Mouse (Mus musculus): ENCODE measurements at regions not wholly inside any gene's neighbourhood (a gene's known extent, or its start where the extent isn't known, plus 50 kb on each side); places are given as distances from the start of the nearest gene placed in this dataset.
"Not testable (repeated sequence)": the region's sequence is repeated elsewhere in the genome, so short reads cannot be mapped to it uniquely, and the experiment has no call there.

DNA sequence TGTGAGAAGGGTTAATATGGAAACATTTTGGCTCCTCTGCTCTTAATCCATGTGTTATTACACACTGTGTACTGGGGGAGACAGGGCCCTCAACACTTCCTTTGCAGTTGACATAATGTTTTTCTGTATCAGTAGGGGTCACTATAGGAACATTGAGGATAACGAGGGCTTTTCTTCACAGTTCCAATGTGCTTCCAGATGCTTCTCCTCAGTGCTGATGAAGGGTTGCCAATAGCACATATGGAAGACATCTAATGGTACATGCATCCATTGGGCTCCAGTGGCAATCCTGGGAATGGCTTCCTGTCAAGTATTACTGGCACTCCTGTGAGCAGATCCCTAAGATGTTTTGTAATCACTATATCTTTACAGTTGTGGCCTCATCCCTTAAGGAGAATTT is 62.1 kb downstream of the Naa11 start:
- DNase-seq (ENCODE audit: low spot score): peak; percentile 6

GRCm38 (mm10) chr5:97325831-97326230 is 66.3 kb downstream of the Naa11 start:
- DNase-seq (ENCODE audit: low spot score): no peak

GRCm38 (mm10) chr5:97323873-97324272 is 68.3 kb downstream of the Naa11 start:
- DNase-seq (ENCODE audit: low spot score): no peak

DNA sequence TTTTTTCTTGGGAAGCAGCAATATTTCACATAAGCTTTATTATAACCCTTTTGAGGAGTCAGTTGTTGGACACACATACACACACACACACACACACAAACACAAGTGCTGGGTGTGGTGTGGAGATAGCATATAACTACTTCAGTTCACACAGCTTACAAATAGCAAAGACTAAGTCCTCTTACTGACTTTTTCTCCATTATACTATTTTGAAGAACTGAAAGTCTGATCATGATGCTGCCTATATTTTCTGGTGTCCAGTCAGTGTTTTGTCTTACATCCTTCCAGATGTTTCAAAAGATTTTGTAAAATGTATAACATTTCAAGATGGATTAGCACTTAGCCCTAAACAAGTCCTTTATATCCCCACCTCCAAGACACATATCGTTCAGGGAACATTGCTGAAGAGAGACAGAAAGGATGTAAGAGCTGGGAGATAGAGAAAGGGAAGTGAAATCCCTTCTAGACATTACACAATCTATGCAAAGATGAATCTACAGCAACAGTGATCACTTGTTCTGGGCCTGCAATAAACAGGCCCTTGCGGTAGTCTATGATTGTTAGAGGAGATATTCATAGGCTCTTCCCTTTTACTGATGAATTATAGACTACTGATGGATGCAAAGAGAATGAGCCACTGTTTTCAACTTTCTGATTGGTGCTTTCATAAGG is 72.2 kb downstream of the Naa11 start:
- DNase-seq (ENCODE audit: low spot score): no peak

DNA sequence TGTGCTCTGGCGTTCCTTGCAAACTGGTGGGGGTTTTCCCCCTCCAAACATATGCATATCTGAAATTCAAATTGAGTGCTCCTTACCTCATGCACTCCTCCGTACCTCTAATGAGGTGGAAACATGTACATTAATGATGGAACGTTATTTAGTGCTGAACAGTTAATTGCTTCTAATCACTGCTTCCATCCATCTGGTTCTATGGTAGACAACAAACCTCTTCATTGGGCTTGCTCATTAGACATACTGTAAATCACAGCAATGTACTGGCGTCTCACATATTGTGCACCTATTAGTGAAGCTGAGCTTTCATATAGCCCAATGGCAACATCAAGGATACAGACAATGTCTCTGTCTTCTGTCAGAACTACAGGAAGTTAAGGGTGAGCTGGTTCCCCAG is 85.3 kb downstream of the Naa11 start:
- DNase-seq (ENCODE audit: low spot score): no peak

DNA sequence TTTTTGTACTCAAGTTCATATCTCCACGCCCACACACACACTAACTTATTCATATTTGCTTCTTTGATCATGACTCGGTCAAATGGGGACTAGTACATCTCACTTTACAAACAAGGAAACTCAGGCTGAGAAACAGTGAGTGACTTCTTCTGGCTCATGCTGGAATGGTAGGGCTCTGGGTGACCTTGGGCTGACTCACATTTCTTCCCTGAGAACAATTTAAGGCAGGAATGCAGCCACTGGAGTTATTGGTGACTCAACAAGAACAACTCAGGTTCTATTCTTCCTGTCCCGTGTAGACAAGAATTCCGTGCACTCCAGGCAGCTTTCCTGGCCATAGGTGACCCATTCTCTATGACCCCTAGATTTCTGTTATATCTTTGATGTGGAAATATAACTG is 87.3 kb downstream of the Naa11 start:
- DNase-seq (ENCODE audit: low spot score): no peak

DNA sequence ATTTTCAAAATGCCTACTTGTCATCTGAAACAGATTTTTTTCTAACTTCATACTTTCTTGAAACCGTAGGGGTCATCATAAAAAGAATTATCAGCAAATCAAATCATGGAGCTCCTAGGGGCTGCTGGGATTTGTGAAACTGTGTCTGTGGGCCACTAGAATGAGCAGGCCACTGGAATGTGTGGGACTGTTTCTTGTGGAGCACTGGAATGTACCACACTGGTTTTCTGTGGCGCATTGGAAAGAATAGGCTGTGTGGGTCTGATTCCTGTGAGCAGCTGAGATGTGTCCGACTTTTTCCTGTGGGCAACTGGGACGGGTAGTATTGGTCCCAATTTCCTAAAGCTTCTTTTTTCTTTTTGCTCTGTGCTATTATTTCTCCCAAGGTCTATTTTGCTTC is 90.6 kb downstream of the Naa11 start:
- DNase-seq (ENCODE audit: low spot score): no peak

- no peak for DNase-seq (ENCODE audit: low spot score)
Measured at GRCm38 (mm10) chr5:97300861-97301260, 91.3 kb downstream of the Naa11 start.

DNA sequence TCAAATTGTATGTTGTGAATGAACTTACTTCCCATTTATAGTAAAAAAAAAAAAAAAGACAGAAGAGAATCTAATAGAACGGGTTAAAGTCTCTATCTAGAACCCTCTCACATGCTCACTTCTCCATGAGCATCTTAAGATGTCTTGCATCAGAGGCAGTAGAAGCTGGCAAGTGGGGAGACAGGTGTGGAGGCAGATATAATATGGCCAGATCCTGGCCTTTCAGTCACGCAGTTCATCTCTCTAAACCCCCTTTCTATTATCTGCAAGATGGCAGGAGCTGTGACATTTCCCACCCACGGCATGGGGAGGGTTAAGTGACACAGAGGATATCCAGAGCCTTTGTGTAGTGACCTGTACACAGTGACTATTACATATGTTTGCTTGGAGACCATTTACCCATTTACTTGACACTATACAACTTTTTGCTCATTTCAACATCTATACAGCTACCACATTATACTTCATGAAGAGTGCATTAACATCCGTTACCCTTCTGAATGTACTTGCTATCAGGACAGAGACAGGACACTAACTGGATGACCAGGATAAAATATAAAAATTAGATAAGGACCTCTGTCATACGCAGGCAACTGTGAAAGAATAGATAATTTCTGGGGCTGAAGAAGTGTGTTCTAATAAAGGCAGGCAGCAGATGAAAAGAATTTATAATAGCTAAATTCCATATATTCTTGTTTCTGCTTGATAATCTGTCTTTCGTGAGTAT is 91.9 kb downstream of the Naa11 start:
- DNase-seq (ENCODE audit: low spot score): no peak

DNA sequence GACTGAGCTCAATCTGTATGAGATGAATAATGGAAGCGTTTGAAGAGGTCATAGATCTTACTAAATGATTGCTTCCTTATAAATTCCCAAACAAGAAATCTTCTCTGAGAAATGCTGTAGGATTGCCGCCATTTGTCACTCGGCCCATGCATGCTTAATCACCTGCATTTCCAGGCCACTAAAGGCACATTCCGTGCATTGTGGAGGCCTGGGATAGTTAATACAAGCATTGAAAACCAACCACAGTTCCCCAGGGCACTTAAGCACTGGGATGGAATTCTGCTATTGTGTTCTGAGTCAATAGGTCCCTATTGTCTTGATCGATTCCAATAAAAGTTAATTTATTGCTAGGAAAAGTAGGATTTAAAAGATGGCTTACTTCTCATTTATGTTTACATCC is 92.5 kb downstream of the Naa11 start:
- no peak for DNase-seq (ENCODE audit: low spot score)

DNA sequence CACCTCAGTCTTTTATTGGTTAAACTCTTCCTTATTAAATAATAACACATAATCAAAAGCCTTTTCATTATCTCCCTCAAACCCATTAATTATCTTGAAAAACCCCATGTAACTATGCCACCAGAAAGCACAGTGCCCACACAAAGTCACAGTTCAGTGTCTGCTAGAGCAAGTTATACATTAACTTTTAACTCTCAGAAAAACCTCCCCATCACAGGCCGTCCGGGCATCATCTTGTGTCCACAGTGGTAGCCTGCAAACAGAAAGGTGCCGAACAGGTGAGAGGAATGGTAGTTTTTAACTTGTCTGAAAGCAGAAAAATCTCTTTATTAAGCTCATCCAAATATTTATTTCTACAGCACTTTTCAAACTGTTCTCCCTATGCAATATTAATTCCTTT is 96.0 kb downstream of the Naa11 start:
- no peak for DNase-seq (ENCODE audit: low spot score)

DNA sequence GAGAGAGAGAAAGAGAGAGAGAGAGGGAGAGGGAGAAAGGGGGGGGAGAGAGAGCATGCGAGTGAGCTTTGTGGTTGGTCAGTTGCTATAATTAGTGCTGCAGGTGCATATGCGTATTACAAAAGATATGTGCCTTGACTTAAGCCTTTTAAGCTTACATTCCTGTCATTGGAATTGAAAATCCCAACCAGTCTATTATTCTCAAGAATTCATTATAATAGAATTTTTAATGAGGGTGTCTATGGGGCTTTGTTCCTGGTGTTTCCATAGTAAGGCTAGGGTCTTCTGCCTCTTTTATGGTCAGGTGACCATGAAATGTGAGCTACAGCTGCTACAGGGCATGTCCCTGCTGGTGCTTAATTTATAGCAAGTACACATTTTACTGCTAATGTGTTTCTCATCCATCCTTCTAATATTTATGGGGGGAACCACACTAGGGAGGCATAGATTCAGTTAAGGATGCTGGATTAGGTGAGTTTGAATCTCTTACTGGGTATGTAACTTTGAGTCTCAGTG is 102.0 kb downstream of the Naa11 start:
- DNase-seq (ENCODE audit: low spot score): no peak

- no peak for DNase-seq (ENCODE audit: low spot score)
Measured at GRCm38 (mm10) chr5:97289401-97290165, 102.6 kb downstream of the Naa11 start.

DNA sequence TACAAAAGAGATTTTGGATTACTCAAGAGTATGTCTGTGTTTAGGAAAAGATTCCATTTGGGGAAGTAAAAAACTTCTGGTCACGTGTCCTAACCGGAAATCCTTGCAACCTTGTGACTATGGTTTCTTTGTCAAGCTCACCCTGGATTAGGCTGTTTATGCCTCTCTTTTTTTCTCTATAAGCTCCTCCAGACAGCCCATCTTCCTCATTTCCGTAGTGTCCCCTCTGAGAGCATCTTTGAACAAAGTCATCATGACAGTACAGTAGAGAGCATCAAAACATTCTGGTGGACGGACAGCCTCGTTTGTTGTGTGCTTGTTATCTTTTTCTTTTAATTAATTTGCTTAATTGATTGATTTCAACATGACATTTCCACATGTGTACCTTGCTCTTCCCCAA is 112.7 kb downstream of the Naa11 start:
- DNase-seq (ENCODE audit: low spot score): no peak

DNA sequence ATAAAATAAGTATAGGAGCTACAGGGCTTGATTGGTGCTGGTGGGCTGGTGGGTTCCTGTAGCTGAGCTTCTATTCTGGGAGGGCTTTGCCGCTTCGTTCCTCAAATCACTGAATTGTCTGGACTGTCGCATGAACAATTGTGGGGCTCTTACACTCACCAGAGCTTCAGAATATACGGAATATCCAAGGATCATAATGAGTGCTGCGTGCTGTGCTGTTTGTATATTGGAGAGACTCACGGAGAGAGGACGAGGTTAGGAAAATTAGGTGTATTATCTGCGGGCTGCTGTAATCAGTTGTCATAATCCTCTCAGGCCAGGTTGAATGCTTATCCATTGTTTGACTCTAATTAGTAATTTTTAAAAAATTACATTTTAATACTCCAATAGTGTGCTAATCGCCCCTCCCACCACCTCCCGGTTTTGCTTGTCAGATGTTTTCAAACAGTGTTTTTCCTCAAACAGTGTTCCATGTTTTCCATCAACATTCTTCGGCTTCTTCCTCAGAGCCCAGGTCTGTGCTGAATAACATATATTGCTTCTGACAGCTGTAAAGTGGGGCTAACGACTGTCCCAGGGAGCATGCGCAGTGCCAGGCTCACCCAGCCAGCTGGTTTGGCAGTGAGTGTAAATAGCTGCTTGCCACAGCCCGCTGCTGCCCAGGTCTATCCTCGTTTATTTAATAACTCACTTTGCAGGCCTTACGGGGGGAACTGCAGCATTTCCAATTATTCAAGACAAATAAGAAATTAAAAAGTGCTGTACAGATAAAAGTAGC is 114.2 kb downstream of the Naa11 start:
- DNase-seq (ENCODE audit: low spot score): no peak

GRCm38 (mm10) chr5:97276724-97277123 is 115.5 kb downstream of the Naa11 start:
- DNase-seq (ENCODE audit: low spot score): no peak

- not testable (repeated sequence) for DNase-seq (ENCODE audit: low spot score)
Measured at GRCm38 (mm10) chr5:97264666-97265065, 127.5 kb downstream of the Naa11 start.

DNA sequence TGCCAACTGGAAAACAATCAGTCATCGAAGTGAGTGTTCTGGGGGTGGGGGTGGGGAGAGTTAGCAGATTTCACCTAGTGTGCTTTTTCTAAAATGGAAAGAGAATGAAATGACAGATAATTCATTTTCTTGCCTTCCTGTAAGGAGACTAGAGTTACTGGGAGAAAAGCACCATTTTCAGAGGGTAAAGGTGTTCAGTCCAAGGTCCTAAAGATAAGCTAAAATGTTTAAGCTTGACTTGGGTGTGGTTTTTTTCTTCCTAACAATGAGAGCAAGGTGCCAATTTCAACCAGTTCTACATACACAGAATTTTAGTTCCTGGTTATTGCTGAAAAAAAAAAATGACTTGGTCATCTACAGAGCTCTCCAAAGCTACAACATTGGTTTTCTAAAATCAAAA is 135.1 kb downstream of the Naa11 start:
- DNase-seq (ENCODE audit: low spot score): no peak

DNA sequence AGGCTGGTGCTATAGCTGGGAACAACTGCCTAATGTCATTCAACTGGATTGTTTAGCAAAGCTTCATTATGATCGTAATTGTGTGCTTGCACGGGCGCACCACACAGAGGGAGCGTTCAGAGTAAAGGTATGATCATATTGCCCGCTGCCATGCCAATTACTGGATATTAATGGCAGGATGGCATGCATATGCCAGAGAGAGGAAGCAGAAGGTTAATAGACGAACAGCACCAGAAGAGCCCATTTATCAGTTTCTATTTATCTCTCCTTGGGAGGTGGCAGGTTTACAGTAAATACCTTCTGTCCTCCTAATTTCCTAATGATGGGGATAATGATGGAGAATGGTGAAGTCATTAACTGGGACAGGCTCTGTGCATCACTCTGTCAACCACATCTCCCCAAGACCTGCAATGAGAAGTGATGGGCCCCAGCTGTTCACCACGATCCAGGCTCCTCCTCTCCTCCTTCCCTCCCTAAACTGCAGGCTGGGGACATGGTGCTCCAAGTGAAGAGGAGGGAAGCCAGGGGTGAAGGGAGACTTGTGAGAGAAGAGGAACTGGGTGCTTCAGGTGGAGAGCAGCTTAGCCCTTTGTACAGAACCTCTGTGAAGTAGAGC is 135.6 kb downstream of the Naa11 start:
- no peak for DNase-seq (ENCODE audit: low spot score)

- no peak for DNase-seq (ENCODE audit: low spot score)
Measured at GRCm38 (mm10) chr5:97236930-97237329, 125.5 kb upstream of the Paqr3 start.

GRCm38 (mm10) chr5:97226425-97226824 is 115.0 kb upstream of the Paqr3 start:
- DNase-seq (ENCODE audit: low spot score): no peak

All from gastrocnemius, adult 18-20 months (tissue).